Mouse (Mus musculus) spleen, adult 2 months (tissue): ENCODE measurements around the gene Rnaseh2a.

Experiments used
- CTCF ChIP-seq: fragments of 200-500 bp; IDR thresholded peaks from 2 replicates; pipeline ENCODE4 v1.5.1; 2011; ENCODE audit warnings: mild to moderate bottlenecking, inconsistent platforms; ENCODE audit not compliant: insufficient read depth, insufficient read length, insufficient replicate concordance; ENCODE audit errors: extremely low read depth
- POLR2A ChIP-seq: fragments of 200-500 bp; IDR thresholded peaks from 2 replicates; pipeline ENCODE4 v1.6.1; 2011; ENCODE audit warnings: low read depth, low read length, inconsistent platforms

- TF ChIP-seq CTCF (no peak), POLR2A (no peak)
Measured at GRCm38 (mm10) chr8:84970135-84970790, 696 bp upstream of the Rnaseh2a start.
